21 mouse cellular contexts compared by ENCODE assay signal in the genomic region with DNA sequence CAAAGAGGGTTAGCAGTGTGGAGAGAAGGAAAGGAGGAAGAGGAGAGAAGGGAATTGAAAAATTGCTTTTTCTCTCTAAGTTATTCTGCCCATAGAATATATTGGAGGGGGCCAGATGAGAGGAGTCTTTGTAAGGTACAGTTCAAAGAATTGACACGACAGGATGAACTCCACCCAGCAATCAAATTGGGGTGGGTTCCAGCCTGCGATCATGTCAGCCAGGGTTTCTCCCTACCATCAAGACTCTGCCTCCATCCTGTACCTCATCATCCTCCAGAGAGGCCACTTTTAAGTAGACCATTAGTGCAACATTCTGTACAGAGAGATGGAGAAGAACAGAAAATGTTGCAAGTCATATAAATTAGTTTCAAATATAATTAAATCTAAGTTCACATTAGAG. TPM values are rescaled to one million over a fixed set of nuclear protein-coding genes. Genes with fewer than 3 reads are reported as not detected.
A peak's percentile ranks its signal among the peaks of the same experiment; 100 is the strongest.
DNase-seq lines count a peak whose midpoint lies in the region; ATAC-seq and TF ChIP-seq lines count a peak whose summit lies in the region.
"Had no signal": no experiment of that assay in that cellular context is flagged by ENCODE, and none has a peak within 500 bp of the region (broad histone marks: within the 10 kb centered on the region; RNA-seq: fewer than 3 reads in every experiment).

No protein-coding gene starts in this region.

- TF ChIP-seq POLR2A in cortical plate, adult 2 months (IDR thresholded peaks at IDR 0.05; ENCODE audit: extremely low read depth, insufficient read depth, low read length): no peak

- no peaks in the 10 kb centered on the region for H3K27me3 ChIP-seq in hindbrain, embryonic 14.5 days (ENCODE audit: control insufficient read depth, insufficient read depth, low read length)
- H3K27me3 ChIP-seq in hindbrain, embryonic 10.5 days (ENCODE audit: insufficient read depth, poor library complexity, severe bottlenecking): 0 out of 2 replicates have a peak, but pooled peaks cover 3% of the 10 kb centered on the region
- no peaks in the 10 kb centered on the region for H3K27me3 ChIP-seq in liver, embryonic 11.5 days (replicated peaks; ENCODE audit: control insufficient read depth, insufficient read depth, low read length)
- H3K27me3 ChIP-seq: forebrain, embryonic 15.5 days had no signal

- H3K36me3 ChIP-seq in hindbrain, embryonic 14.5 days (replicated peaks; ENCODE audit: control insufficient read depth, insufficient read depth): no peaks in the 10 kb centered on the region
- no peaks in the 10 kb centered on the region for H3K36me3 ChIP-seq in hindbrain, embryonic 10.5 days
- no peaks in the 10 kb centered on the region for H3K36me3 ChIP-seq in liver, embryonic 11.5 days (ENCODE audit: control insufficient read depth, insufficient read depth, low read length)
- H3K36me3 ChIP-seq: forebrain, embryonic 15.5 days; G1E; midbrain, embryonic 10.5 days had no signal

- intact Hi-C loops in heart, postnatal 25 days (cut with DNase I): loop anchor here (5.0 kb wide), 2 partner anchors 37 to 143 kb away; no protein-coding TSS in a partner anchor

- no peak overlapping the region for H3K9ac ChIP-seq in hindbrain, embryonic 14.5 days
- no peak overlapping the region for H3K9ac ChIP-seq in liver, embryonic 11.5 days (ENCODE audit: low read depth, low read length)
- H3K9ac ChIP-seq: forebrain, embryonic 15.5 days had no signal

- H3K27ac ChIP-seq in hindbrain, embryonic 14.5 days: no peak overlapping the region
- no peak overlapping the region for H3K27ac ChIP-seq in hindbrain, embryonic 10.5 days
- H3K27ac ChIP-seq in liver, embryonic 11.5 days (ENCODE audit: low read depth, low read length): no peak overlapping the region
- H3K27ac ChIP-seq in cortical plate, adult 2 months (ENCODE audit: insufficient read depth, low read length): peak overlapping the region; percentile 17; the same call in 1 of the 2 replicates
- H3K27ac ChIP-seq: forebrain, embryonic 15.5 days; macrophage; midbrain, embryonic 10.5 days had no signal

- no peak for TF ChIP-seq CTCF in cortical plate, adult 2 months (IDR thresholded peaks at IDR 0.05; ENCODE audit: extremely low read depth, insufficient read depth, low read length)

- no peaks in the 10 kb centered on the region for H3K9me3 ChIP-seq in hindbrain, embryonic 14.5 days (ENCODE audit: control insufficient read depth, low read length)
- no peaks in the 10 kb centered on the region for H3K9me3 ChIP-seq in hindbrain, embryonic 10.5 days
- H3K9me3 ChIP-seq in liver, embryonic 11.5 days (ENCODE audit: control insufficient read depth, low read length): no peaks in the 10 kb centered on the region
- H3K9me3 ChIP-seq: forebrain, embryonic 15.5 days; midbrain, embryonic 10.5 days had no signal

- no peak overlapping the region for H3K4me3 ChIP-seq in hindbrain, embryonic 14.5 days (replicated peaks; ENCODE audit: low read length)
- H3K4me3 ChIP-seq in hindbrain, embryonic 10.5 days: no peak overlapping the region
- H3K4me3 ChIP-seq in liver, embryonic 11.5 days (ENCODE audit: low read depth, low read length): no peak overlapping the region
- no peak overlapping the region for H3K4me3 ChIP-seq in cortical plate, adult 2 months (ENCODE audit: insufficient read depth, low read length)
- H3K4me3 ChIP-seq: forebrain, embryonic 15.5 days; midbrain, embryonic 10.5 days had no signal

- WGBS in hindbrain, embryonic 14.5 days: 80% methylated on average over 2 of the region's 2 CpGs
- 86% methylated on average over 2 of the region's 2 CpGs for WGBS in hindbrain, embryonic 10.5 days
- 66% methylated on average over 2 of the region's 2 CpGs for WGBS in liver, embryonic 11.5 days

- H3K4me1 ChIP-seq in hindbrain, embryonic 14.5 days (replicated peaks; ENCODE audit: control insufficient read depth, insufficient read depth, low read length): 0 out of 2 replicates have a peak, but pooled peaks cover 5% of the 10 kb centered on the region
- peaks cover 9% of the 10 kb centered on the region for H3K4me1 ChIP-seq in hindbrain, embryonic 10.5 days (replicated peaks)
- no peaks in the 10 kb centered on the region for H3K4me1 ChIP-seq in liver, embryonic 11.5 days (replicated peaks; ENCODE audit: control insufficient read depth, insufficient read depth, low read length)
- H3K4me1 ChIP-seq in cortical plate, adult 2 months (ENCODE audit: control insufficient read depth, insufficient read depth, low read length): no peaks in the 10 kb centered on the region
- H3K4me1 ChIP-seq: forebrain, embryonic 15.5 days had no signal

- DNase-seq in heart, adult 18-20 months: peak; percentile 18 to 34
- no peak for DNase-seq in heart, postnatal 25 days (ENCODE audit: low spot score)
- DNase-seq in hindbrain, embryonic 14.5 days (ENCODE audit: low spot score): no peak
- DNase-seq in hindbrain, embryonic 10.5 days (ENCODE audit: low spot score): no peak
- no peak for DNase-seq in liver, embryonic 11.5 days (ENCODE audit: low spot score)
- DNase-seq in liver: no peak
- DNase-seq: adrenal gland, postnatal 14 days; cerebellum, adult 11 months; cerebellum, postnatal 14 days; embryo, embryonic 11 days; gastrocnemius, postnatal 36 days; kidney, adult 18-20 months; right cerebral cortex, postnatal 25 days; thymus, postnatal 36 days had no signal

- no peak for ATAC-seq in hindbrain, embryonic 14.5 days (ENCODE audit: low FRiP score)
- ATAC-seq in liver, embryonic 11.5 days (replicated peaks; ENCODE audit: low FRiP score): no peak
- ATAC-seq: activated CD4-positive, CD25-positive, alpha-beta regulatory T cell, adult 4 months; forebrain, embryonic 15.5 days had no signal

- H3K4me2 ChIP-seq in hindbrain, embryonic 14.5 days (replicated peaks): 0 out of 2 replicates have a peak overlapping the region, but pooled peaks have one; percentile 6
- 0 out of 2 replicates have a peak overlapping the region, but pooled peaks have one; percentile 16 for H3K4me2 ChIP-seq in liver, embryonic 11.5 days
- H3K4me2 ChIP-seq: forebrain, embryonic 15.5 days had no signal

RNA-seq across cellular contexts. Expression of a gene that starts 2.3 kb away (rescaled TPM):
- 10 to 100 TPM; 65.8 to 68.9 TPM for total RNA-seq in heart, adult 18-20 months (2021)
- total RNA-seq in heart, postnatal 25 days (2021): 10 to 100 TPM; 74.5 to 88.8 TPM
- polyA plus RNA-seq in hindbrain, embryonic 14.5 days (2014; fragmentation: Nextera tagmentation; extraction: Ambion mirVana): 14.6 and 15.9 TPM in 2 replicates
- 7.5 TPM in 2 replicates for polyA plus RNA-seq in hindbrain, embryonic 10.5 days (2016; fragmentation: Nextera tagmentation; extraction: Ambion mirVana)
- 15.6 and 16.7 TPM in 2 replicates for polyA plus RNA-seq in liver, embryonic 11.5 days (2014; fragmentation: Nextera tagmentation; extraction: Ambion mirVana)
- polyA plus RNA-seq in cortical plate, adult 2 months (2012; rRNA removed): 20.2 and 21.2 TPM in 2 replicates
- total RNA-seq: neutrophil, adult 5-6 weeks had no signal
- polyA plus RNA-seq: activated CD4-positive, CD25-positive, alpha-beta regulatory T cell, adult 4 months; G1E had no signal

Comparison
In these comparisons a context has a peak if more than half of its experiments do, and no peak if none do; other contexts are left out.
1. DNase-seq: peak in heart, adult 18-20 months (2 of 2); none in heart, postnatal 25 days (single experiment), hindbrain, embryonic 14.5 days (single experiment), hindbrain, embryonic 10.5 days (single experiment), liver, embryonic 11.5 days (single experiment) and liver (single experiment).